Mouse (Mus musculus): Measurements from ENCODE around the gene Cldn10.

The Cldn10 gene

DNA sequence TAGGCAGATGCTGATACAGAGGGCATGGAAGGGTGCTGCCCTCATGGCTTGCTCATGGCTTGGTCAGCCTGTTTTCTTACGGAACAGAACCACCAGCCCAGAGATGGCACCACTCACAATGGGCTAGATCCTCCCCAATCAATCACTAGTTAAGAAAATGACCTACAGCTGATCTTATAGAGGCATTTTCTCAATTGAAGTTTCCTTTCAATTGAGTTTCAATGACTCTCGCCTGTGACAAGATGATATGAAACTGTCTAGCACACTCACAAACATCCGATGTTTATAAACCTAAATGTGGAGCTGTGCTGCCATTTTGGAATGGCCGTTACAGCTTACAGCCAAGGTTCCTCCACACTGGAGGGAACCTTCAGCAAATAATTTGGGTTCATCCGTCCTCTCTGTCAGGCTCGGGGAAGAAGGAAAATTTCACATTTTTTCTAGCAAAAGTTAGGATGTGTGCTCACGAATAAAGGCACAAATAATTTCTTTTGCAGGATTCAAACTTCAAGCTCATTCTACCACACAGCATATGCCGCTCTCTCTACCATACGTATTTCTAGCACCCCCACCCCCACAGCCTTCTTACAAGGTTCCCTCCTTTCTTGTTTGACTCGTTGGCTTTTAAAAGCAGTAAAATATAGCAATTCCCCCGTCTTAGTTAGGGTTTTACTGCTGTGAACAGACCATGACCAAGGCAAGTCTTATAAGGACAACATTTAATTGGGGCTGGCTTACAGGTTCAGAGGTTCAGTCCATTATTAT lies 41.8 kb downstream of the Cldn10 start:
- no peak for DNase-seq (ENCODE audit: low spot score)

DNA sequence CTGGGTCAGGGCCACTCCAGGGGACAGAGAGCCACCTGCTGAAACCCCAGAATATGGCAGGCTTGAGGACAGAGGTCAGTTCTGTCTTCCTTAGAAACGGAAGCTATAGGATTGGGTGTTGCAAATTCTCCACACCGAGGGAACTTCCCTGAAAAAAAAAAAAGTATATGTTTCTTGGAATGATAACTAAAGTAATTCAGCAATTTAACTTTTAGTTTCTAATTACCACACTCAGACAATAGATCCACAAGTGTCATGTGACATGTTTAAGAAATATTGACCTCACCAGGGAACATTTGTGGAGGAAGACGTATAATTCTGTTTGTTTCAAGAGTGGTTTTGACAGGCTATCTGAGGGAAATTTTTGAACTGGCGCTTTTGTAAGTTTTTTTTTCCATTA lies 43.9 kb downstream of the Cldn10 start:
- DNase-seq (ENCODE audit: low spot score): no peak

DNA sequence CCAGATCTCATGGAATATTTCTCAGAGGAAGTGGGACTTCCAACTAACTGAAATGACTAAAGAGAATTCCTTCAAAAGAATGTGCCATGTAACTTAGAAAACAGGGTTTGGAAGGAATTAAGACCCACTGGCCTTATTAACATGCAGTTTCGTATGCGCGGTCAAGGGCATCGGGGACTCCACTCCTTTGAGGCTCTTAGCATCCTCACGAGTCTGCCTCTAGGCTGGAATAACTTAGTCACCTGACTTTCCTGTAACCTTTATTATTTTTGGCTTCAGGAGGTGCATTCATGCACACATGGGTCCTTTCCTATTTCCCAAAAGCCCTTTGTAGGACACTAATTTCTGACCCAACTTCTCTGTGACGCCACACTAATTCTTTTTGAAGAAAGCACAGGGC lies 45.5 kb downstream of the Cldn10 start:
- DNase-seq (ENCODE audit: low spot score): no peak

DNA sequence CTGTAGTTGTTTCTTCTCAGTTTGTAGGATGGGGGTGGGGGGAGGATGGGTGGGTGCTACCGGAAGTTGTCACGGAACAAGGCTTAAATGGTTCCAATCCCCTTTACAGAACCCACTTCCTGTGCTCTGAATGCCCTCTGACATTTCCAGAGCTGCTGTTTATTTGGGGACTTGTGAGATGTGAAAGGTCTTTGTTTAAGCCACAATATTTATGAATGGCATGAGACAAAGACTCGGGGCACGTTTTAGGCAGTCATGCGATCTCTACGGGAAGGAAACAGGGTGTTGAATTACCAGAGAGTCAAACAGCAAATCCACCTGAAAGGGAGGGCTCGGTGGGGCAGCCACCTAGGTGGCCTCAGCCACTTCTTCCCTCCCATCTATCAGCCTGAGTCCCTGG lies 46.6 kb downstream of the Cldn10 start:
- no peak for DNase-seq (ENCODE audit: low spot score)

DNA sequence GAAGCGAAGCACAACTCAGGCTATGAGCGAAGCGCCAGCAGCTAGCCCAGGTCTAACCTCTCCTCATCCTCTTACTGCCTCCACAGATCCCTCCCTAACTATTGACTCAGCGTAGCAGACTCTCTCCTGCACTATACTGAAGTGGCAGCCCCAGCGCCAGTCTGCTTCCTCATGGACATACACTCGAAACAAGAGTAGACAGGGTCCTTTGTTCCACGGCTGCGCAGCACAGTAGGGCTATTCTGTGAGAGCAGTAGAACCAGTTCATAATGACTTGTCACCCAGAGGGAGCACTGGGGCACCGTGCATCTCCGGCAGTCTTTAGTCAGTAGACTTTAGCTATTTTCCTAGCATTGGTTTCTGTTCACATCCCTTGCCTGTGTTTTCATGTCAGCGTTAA lies 48.4 kb downstream of the Cldn10 start:
- DNase-seq (ENCODE audit: low spot score): no peak

DNA sequence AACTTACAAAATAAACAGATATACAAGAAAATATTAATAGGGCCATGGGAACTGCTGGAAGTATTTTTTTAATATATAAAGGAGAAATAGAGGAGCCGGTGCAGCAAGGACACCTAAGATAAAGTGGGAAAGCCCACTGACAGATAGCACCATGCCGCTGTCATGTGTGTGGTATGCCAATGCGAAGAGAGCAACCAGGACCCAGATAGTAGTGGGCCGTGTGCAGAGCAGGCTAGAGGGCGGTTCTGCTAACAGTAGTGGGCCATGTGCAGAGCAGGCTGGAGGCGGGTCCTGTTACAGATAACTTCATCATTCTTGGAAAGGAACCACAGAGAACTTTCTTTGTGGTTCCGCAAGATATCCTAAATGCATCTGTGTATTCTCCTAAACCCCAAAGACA lies 49.0 kb downstream of the Cldn10 start:
- DNase-seq (ENCODE audit: low spot score): no peak

DNA sequence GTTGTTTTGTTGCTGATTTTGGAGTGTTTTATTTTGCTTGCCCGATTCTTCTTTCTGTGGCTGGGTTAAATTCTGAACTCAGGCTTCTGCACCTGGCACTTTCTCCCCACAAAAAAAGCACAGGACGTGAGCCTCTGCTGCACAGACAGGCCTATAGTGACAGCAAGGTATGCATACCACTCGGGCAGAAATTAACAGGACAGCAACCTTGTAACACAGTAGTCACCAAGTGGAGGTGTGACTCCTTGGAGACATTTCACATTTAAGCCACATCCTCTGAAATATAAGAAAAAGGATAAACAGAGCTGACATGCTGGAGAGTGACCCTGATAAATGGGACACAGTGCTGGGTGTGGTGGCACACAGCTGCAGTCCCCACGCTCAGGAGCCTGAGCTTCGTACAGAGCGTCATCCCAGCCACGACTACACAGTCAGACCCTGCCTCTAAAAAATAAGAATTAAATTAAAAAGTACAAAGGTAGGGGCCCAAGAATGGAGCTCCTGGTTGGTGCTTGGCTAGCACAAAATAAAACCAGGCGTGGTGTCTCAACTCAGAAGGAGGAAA lies 50.9 kb downstream of the Cldn10 start:
- no peak for DNase-seq (ENCODE audit: low spot score)

DNA sequence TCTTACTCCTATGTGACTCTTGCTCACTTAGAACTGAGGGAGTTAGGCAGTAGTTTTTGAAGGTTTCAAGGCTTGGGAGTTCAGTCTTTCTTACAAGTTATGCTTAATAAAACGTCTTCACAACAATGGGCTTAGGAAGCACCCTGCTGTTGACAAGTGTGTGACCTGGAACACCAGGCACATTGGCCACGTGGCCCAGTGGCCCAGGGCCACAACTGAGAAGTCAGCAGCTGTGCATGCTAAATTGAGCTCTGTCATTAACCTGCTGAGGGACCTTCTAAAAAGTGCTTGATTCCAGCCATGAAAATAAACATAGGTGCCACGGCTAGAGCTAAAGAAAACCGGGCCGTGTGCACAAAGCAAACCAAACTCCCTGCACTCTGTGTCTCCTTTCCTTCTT lies 51.7 kb downstream of the Cldn10 start:
- DNase-seq (ENCODE audit: low spot score): no peak

DNA sequence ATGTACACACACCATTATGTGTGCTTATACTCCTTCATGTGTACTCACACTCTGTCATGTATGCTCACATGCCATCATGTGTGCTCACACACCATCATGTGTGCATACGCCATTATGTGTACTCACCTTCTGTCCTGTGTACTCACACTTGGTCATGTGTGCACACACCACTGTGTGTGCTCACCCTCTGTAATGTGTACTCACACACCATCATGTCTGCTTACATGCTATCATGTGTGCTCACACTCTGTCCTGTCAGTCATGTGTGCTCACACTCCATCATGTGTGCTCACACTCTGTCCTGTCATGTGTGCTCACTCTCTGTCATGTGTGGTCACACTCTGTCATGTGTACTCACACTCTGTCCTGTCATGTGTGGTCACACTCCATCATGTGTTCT lies 52.3 kb downstream of the Cldn10 start:
- no peak for DNase-seq (ENCODE audit: low spot score)

DNA sequence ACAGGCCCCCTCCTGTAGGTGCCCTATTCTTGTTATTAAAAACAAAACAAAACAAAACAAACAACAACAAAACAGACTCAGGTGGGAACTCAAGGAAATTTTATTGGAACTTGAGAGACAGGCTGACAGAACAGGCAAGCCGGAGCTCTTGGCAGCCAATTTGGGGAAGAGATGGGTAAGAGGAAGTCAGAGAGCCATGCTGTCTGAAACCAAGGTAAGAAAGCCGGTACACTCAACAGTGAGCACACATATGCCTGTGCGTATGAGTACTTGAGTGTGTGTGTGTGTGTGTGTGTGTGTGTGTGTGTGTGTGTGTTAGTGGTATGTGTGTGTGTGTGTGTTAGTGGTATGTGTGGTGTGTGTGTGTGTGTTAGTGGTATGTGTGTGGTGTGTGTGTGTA lies 54.6 kb downstream of the Cldn10 start:
- DNase-seq (ENCODE audit: low spot score): no peak

DNA sequence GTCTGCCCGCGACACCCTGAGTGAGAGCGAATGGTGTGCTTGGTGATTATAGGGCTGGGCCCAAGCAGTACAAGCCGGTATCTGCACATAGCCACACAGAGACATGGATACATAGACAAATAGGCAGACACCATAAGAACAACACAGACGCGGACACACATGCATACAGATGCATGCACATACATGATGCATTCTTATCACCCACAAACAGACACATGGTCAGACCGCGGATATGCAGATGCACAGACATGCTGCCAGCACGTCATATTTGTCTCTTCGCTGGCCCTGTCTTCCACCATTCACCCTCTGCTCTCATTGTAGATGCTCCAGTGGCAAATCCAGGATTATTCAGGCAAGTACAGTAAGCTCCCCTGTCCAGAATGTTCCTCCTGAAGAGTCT lies 59.1 kb downstream of the Cldn10 start:
- no peak for DNase-seq (ENCODE audit: low spot score)

DNA sequence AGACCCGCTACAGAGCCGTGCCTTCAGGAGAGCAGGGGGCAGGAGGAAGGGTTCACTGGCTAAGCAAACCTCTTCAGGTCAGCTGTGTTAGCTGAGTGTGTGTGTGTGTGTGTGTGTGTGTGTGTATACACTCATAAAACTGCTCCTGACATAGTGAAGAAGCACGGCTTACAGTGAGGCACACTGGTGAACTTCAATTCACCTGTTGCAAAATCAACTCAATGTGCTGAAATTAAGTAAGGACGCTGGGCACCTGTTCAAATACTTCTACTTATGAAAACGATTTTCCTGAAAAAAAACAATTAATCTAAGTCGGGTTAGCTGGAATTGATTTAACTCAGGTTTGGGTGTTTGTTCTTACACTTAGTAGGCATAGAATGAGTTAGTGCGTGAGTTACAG lies 60.5 kb downstream of the Cldn10 start:
- DNase-seq (ENCODE audit: low spot score): no peak

DNA sequence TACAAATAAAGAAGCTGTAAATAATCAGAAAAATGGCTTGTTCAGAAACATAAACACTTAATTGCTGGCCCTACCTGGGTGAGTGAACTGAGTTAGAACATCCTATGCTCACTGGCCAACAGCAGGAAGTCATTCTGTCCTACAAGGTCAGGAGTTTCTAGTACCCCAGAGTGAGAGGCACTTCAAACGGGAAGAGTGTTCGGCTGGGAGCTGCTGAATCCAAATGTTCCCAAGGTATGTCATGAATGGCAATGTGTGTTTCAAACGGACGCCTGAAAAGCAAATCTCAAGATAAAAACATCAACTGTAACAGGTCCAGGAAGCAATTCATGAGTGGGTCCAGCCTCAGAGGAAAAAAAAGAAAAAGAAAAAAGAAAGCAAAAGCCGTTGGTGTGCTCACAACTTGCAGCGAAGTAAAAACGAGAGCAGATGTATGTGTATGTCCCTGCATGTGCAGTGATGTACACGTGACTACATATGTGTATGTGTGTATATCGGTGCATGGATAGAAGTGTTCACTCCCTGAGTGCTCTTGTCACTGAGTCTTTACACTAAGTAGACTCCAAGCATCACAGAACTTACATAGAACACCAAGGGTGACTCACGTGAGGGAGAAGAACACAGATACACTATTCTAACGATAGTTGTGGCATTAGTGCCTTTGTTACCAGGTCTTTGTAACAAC lies 62.4 kb downstream of the Cldn10 start:
- DNase-seq (ENCODE audit: low spot score): no peak

DNA sequence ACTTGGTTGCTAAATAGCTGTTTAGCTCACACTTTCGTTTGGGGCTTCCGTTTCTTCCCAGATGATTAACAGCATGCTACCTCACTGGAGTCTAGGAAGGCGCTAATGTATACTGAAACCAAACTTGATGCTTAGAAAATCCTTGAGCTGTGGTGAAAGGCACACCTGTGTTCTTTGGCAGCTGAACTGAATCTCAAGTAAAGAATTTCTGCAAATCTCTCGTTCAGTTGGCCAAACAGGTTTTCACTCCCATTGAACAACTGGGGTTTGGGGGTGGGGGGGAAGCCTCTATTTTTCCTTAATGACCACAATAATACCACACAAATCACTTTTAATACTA lies 63.0 kb downstream of the Cldn10 start:
- no peak for DNase-seq (ENCODE audit: low spot score)

DNA sequence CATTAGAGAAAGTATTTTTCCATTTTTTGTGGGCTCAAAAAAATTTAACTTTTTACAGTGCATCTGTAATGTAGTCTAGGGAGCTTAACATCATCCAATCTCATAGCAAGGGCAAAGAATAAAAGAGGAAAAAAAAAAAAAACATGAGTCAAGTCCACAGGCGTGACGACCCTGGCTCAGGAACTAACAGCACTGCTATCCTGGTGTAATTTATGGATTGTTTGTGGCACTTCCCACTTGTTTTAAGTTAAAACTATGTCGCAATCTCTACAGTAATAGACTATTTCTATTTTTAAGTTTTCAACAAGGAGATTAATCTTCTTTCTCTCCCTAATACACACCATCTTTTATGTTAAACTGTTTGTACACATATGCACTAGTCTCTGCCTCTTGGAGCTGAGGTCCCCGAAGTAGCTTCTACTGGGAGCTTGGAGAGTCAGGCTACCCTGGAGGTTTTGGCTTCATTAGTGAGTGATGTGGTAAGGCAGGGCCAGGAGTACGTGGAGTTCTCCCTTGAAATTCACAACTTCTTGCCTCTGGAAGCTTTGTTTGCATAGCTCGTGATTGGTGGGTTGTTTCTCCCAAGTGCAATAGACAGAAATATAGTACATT lies 63.9 kb downstream of the Cldn10 start:
- DNase-seq (ENCODE audit: low spot score): no peak

DNA sequence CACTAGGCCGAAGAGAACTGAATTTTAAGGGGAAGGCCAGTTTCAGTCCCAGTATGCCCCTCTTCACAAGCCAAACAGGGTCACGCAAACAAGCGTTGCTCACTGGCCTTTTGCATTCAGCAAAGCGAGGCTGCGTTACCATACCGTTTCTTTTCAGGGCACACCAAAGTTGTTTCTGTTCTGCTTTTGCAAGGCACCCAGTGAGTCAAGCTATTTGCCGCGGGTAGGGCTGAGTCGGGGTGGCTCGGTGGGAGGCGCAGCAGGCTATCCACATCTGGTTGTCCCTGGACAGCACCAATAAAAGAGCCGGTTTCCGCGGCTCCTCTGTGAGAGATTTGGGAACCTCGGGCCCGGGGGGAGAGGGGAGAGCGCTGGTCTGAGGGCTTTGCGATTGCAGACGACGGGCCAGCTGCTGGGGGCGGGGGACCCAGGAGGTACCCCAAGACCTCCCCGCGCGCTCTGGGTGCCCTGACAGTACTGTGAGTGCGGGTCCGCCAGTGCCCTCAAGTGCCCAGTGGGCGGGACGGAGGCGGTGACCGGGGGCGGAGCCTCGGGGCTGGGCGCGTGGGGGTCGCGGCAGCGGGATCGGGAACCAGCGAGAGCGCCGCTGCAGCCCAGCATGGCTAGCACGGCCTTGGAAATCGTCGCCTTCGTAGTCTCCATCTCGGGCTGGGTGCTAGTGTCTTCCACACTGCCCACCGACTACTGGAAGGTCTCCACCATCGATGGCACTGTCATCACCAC lies 66.8 kb downstream of the Cldn10 start:
- DNase-seq (ENCODE audit: low spot score): peak; percentile 29

DNA sequence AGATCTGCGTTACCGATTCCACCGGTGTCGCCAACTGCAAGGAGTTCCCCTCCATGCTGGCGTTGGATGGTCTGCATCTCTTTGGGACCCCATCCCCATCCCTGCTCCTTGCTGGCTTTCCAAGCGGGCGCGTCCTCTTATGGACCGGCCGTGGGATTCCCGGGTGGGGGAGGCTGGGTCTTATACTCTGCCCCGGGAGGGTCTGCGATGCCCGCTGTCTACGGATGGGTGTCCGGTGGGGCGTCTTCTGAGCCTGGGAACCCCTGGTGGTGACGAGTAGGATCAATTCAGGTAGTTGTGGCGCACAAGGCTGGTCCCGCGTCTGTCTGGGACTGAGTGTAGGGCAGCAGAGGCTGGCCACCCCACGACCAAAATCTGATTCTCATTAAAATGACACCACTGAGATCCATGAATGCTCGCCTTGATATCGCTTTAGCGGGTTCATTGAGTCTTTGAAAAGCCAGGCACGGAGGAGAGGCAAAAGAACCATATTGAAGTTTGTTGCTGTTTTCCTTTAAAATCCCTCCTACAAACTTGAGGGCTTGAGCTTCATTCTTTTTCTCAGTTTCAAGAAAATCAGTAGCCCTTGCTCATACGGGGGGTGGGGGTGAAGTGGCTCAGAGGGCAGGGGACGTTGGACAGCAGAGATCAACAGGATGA lies 67.6 kb downstream of the Cldn10 start:
- no peak for DNase-seq (ENCODE audit: low spot score)

DNA sequence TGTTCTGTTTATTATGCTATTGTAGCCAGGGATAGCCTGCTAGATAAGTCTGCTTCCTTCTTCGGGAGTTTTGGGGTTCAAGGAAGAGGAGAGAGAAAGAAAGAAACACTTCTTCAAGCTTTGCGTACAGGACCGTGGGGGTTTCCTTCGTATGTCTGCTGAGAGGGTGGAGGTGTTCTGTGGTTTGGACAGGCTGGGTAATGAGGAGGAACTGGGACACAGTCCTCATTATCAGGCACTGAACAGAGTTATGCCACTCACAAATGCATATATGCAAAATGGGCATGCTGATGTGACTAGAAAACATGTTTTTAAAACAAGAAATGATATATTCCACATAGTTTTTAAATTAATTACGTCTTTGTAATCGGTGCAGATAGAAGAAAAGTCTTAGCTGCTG lies 68.9 kb downstream of the Cldn10 start:
- no peak for DNase-seq (ENCODE audit: low spot score)

DNA sequence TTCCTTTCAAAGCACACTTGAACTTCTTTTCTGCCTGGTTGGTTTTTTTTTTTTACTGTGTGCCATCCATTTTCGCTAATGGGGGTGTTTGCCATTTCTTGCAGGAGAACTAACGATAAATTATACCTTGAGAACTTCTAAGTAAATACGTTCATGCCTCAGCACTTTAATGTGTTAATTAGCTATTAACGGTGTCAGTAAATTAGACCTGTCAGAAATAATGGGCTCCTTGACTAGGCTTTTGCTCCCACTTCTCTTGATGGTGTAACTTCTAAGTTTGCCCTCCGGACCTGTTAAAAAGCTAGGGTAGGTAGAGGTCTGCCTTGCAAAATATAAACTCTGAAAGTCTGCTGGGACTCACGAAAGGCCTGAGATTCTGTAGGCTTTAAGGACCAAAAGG lies 70.6 kb downstream of the Cldn10 start:
- DNase-seq (ENCODE audit: low spot score): no peak

DNA sequence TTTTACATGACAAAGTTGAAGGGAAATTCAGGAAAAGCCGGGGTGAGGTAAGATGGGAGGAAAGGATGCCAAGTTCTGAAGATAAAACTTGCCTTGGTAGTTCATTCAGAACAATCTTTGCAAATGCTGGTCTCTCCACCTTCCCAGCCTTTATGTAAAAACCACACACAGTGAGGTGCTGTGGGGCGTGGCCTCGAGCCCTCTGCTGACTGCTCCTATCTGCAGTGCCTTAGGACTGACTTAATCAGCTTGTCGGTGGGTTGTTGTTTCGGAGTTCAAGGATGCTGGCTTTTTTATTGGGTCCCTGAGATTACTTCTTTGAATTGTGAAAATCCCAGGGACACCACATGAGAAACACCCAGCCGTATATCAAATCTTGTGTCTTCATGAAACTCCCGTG lies 74.5 kb downstream of the Cldn10 start:
- no peak for DNase-seq (ENCODE audit: low spot score)

DNA sequence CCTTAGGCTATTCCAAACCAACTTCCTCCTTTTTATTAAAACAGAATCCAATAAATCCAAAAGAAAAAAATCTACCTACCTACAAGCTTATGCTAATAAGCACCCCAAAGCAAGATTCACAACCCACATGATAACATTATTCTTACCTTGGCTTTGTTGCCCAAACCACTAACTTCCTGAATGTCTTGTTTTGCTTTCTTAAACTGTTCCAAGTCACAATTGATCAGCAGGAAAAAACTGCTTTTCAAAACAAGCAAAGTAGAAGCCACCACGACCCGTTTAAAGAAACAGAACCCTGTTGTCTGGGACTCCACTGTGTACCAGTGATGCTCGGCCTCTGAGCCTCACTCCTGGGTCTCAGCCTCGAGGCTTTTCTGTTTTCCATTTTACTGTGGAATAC lies 77.2 kb downstream of the Cldn10 start:
- DNase-seq (ENCODE audit: low spot score): no peak

Data from ovary, adult 18-20 months (tissue).